Mouse (Mus musculus) adrenal gland, adult 2 months (tissue): ENCODE results near the gene 3110009E18Rik. TPM values are rescaled to one million over a fixed set of nuclear protein-coding genes. Genes with fewer than 3 reads are reported as not detected.

Experiments used
- DNase-seq: peaks from one replicate; pipeline ENCODE4 v3.0.0; 2021
- polyA plus RNA-seq: library from polyadenylated mRNA; depleted of rRNA; stranded (reverse); fragments of >200 nt; gene quantifications from 2 replicates; pipeline ENCODE4 v1.2.3, GENCODE M21; 2012
- total RNA-seq, 2 experiments: library from RNA; stranded (reverse); gene quantifications; 2 replicates each; pipeline ENCODE4 v1.2.3; 2021

Gene 3110009E18Rik
- total and polyA plus RNA-seq, 3 experiments = 0.68 to 12.2 (median 11.7) TPM

GRCm38 (mm10) chr1:120195947-120196346, 75.0 kb downstream of the 3110009E18Rik start:
- DNase-seq = no peak

- DNase-seq = no peak
Measured at GRCm38 (mm10) chr1:120196724-120197123, 75.7 kb downstream of the 3110009E18Rik start.

- DNase-seq = peak; percentile 88
Measured at GRCm38 (mm10) chr1:120197189-120197588, 76.2 kb downstream of the 3110009E18Rik start.

GRCm38 (mm10) chr1:120198151-120198550, 77.2 kb downstream of the 3110009E18Rik start:
- no peak for DNase-seq

- DNase-seq = no peak
Measured at GRCm38 (mm10) chr1:120198942-120199341, 78.0 kb downstream of the 3110009E18Rik start.

- no peak for DNase-seq
Measured at GRCm38 (mm10) chr1:120202542-120202941, 81.6 kb downstream of the 3110009E18Rik start.

- peak; percentile 68 for DNase-seq
Measured at GRCm38 (mm10) chr1:120203836-120204235, 82.8 kb downstream of the 3110009E18Rik start.

GRCm38 (mm10) chr1:120204834-120205233, 83.8 kb downstream of the 3110009E18Rik start:
- no peak for DNase-seq

- DNase-seq = peak; percentile 57
Measured at GRCm38 (mm10) chr1:120207568-120207967, 86.6 kb downstream of the 3110009E18Rik start.

- DNase-seq = peak; percentile 66
Measured at GRCm38 (mm10) chr1:120208502-120209230, 87.7 kb downstream of the 3110009E18Rik start.

GRCm38 (mm10) chr1:120220841-120221240, 99.9 kb downstream of the 3110009E18Rik start:
- no peak for DNase-seq

GRCm38 (mm10) chr1:120221285-120221684, 100.3 kb downstream of the 3110009E18Rik start:
- no peak for DNase-seq

GRCm38 (mm10) chr1:120223613-120224012, 102.6 kb downstream of the 3110009E18Rik start:
- DNase-seq = no peak

GRCm38 (mm10) chr1:120229723-120230471, 108.9 kb downstream of the 3110009E18Rik start:
- DNase-seq = no peak

- DNase-seq = peak; percentile 61
Measured at GRCm38 (mm10) chr1:120231334-120231733, 110.3 kb downstream of the 3110009E18Rik start.

GRCm38 (mm10) chr1:120232170-120232569, 111.2 kb downstream of the 3110009E18Rik start:
- no peak for DNase-seq

- no peak for DNase-seq
Measured at GRCm38 (mm10) chr1:120235631-120236215, 114.7 kb downstream of the 3110009E18Rik start.

GRCm38 (mm10) chr1:120236424-120236823, 115.4 kb downstream of the 3110009E18Rik start:
- peak; percentile 81 for DNase-seq

GRCm38 (mm10) chr1:120237068-120237467, 116.1 kb downstream of the 3110009E18Rik start:
- DNase-seq = no peak
